Mouse (Mus musculus): ENCODE data around the gene Tfdp2.

DNA sequence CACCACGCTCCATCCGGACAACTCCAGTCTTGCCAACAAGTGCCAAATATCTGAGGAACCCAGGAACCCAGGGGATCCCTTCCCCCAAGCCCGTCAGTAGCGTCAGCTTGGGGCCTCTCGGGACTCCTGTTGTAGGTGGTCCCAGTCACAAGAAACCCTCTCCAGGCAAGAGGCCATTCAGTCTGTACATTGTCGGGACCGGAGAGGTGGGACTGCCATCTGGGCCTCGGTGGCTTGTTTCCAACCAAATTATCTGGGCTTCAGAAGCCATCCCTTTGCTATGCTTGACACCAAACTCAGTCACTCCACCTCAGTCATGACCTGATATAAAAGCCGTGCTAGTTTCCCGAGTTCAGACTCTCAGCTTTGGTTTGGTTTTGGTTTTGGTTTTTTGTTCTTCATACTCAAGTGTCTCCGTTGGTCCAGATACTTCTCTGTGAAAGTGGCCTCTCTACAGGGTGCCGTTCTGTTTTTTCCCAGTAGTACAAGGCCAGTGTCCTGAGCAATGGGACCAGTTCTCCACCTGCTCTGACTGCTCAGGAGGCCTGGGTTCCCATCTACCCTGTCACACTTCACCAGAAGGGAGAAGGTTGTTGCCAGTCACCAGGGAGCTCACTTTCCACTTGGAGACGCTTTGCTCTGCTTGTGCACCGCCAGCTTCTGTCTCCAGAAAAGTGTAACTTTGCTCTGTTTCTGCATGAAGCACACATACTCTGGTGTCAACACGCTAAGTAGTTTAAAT lies 126.5 kb downstream of the Tfdp2 start:
- TF ChIP-seq MYOD1 (IDR thresholded peaks at IDR 0.05; ENCODE audit: control insufficient read depth, insufficient read length, low read depth): no peak
- no peak for TF ChIP-seq USF1 (IDR thresholded peaks at IDR 0.05; ENCODE audit: low read depth)
- TF ChIP-seq CTCF (IDR thresholded peaks at IDR 0.05; ENCODE audit: control insufficient read depth, insufficient read depth, insufficient read length): no peak
- no peak for TF ChIP-seq CEBPB (IDR thresholded peaks at IDR 0.05; ENCODE audit: low read depth)
- TF ChIP-seq MAX (IDR thresholded peaks at IDR 0.05): no peak
- no peak for TF ChIP-seq MYOG (IDR thresholded peaks at IDR 0.05; ENCODE audit: control insufficient read depth, extremely low read depth, insufficient read length)
- no peak for TF ChIP-seq FOSL1 (IDR thresholded peaks at IDR 0.05; ENCODE audit: insufficient read depth, low read length, poor library complexity, severe bottlenecking)
